Mouse (Mus musculus): Measurements from ENCODE around the gene Disp2.

The Disp2 gene

GRCm38 (mm10) chr2:118779504-118780480, at the start of gene Disp2:
Disp2 (plus strand) TSS chr2:118779719.
- peak; percentile 93 to 94 for DNase-seq

DNA sequence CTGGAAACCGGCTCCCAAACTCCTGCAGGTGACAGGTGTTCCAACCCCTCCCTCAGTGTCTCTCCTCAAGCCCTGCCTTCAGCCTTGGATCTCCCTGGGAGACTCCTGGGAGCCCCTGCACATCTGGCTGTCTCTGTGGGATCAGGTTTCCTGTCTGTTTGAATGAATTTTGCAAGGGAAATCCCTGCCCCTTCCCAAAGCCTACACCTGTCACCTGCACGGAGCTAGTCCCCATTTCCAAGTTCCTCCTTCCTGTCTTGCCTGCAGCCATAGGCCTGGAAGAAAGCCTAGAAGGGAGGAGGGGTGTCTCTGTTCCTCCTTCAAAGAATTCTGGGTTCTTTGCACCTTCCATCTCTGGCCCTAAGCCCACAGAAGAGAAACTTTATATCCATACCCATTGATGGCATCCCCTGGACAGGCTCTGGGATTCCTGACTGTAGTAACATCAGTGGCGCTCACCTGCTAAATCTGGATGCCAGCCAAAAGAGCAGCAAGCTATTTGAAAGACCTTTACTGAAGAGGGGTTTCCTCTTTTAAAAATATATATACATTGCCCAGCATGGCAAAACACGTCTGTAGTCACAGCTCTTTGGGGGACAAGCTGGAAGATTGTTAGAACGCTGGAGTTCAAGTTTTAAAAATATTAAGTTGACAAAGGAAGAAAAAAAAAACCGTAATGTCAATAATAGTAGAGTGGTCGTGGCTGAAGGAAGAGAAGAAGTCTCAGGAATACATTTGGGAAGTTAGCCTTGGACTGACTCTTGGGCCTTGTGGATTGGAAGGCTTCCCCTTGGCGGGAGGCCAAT, 49.5 kb upstream of the Disp2 start:
- DNase-seq = no peak

GRCm38 (mm10) chr2:118730622-118730915, 49.0 kb upstream of the Disp2 start:
- peak in 1 of 2 experiments; percentile 29 for DNase-seq

DNA sequence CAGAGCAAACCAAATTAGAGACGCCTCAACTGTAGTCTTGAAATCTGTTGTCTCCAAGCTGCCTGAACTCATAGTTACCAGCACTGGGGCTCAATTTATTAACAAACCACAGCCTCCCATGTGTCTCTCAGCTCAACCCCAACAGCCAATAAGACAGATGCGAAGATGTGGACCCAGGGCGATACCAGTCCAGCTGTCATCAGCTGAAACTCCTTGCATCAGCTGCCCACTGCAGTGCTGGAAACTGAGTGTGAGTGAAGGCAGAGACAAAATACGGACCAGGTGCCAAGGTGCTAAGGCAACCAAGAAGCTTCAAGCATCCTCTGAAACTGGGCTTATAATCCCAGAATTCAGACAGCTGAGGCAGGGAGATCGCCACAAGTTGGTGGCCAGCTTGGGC, 47.5 kb upstream of the Disp2 start:
- no peak for DNase-seq

DNA sequence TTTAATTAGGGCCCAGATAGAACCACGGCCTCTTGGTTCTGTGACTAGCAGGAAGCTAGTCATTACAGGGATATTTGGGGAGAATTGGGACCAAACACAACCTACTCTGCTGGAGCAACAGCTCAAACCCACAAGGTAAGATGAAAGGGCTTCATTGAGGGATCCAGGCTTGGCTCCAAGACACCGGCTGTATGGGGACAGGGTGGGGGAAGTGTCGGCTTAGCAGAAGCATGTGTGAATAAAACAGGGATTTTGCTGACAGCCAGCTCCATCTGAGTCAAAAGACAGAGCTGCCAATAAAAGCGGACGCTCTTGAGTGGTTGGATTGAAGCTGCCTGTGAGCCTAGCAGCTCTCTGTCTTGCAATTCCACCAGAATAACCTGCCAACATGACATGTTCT, 46.2 kb upstream of the Disp2 start:
- no peak for DNase-seq

DNA sequence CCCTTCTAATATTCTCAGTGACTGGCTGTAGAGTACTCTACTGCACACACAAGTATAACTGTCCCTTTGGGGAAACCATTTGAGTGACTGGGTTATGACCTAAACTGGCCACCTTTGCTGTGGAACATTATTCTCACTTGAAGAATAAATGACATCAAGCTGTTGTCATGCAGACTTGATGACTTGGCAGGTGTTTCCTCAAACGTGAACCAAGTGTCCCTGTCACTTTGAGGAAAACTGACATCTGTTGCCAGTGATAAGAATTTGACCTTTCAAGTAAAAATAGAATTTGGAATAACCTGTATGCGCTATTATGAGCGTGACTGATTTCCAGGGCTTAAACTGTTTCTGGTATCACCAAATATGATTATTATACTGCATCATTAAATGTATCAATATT, 39.2 kb upstream of the Disp2 start:
- DNase-seq = no peak

DNA sequence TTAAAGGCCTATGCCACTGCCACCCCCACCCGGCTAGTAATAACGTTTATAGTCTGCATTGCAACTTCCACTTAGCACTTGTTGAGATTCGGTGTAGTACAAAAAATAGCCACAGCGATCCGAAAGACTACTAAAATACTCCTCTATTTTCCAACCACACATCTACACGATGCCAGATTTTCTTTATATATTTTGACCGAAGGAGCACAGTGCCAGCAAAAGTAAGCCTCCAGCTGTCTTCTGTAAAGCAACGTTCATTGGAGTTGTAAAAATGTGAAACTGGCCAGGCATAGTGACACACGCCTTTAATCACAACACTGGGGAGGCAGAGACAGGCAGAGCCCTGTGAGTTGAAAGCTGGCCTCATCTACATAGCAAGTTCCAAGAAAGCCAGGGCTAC, 38.3 kb upstream of the Disp2 start:
- DNase-seq = no peak

DNA sequence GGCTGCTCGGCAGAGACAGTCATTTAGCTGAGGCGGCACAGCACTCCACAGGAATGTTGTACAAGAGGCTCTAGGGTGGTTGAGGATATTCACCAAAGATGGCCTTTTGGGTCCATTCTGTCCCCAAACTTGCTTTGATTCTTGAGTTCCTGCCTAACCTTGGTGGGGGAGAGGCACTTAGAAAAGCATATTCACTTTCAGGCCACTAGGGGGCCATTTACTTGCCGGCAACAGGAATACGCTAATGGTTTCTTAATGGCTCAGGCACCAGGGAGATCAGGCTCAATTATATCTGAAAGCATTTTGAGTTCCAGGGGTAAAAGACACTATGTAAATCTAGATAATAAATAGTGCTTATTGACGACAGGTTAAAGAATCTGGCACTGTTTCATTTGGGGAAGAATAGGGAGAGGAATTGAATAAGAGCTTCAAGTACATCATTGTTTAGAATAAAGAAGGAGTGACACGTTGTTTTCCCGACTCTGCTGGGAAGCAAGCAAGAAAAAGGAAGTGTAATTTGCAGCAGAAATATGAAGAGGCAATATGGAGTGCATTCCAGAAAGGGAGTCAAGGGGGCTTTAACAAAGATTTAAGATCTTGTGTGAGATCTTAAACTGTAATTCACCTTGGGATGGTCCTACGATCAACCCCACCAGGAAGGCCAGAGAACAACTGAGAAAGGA, 36.1 kb upstream of the Disp2 start:
- peak in 1 of 2 experiments; percentile 50 for DNase-seq

GRCm38 (mm10) chr2:118744621-118745020, 34.9 kb upstream of the Disp2 start:
- no peak for DNase-seq

DNA sequence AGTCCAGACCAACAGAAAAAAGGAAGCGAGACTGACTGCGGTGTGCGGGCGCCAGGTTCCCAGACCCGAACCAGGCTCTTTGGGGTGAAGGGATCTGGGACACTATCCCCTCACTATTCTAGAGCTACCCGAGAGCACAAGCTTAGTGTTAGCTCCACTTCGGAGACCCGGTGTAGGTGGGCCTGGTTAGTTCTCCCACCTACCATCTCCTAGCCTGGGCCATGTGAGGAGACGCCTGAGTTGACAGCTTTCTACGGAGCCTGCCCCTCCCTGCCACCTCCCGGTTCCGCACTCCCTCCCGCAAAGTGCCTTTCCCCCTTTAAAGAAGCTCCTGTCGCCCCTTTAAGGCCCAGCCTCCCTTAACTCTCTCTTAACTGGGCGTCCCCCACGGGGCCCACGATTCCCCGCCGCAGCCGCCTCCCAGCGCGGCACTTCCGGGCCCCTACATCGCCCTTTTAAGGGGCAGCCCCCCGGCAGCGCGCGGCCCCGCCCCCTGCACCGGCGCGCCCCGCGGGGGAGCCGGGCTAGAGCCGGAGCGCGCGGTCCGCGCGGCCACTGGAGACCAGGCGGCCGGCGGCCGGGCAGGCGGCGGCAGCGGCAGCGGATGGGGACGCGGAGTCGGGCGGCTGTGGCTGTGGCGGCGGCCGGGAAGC, 34.2 kb upstream of the Disp2 start, which contains the start of gene Inafm2:
Gene Inafm2, plus strand, starts transcription at position 527 of the 653 bp plus-strand sequence.
- peak; percentile 86 to 92 for DNase-seq

DNA sequence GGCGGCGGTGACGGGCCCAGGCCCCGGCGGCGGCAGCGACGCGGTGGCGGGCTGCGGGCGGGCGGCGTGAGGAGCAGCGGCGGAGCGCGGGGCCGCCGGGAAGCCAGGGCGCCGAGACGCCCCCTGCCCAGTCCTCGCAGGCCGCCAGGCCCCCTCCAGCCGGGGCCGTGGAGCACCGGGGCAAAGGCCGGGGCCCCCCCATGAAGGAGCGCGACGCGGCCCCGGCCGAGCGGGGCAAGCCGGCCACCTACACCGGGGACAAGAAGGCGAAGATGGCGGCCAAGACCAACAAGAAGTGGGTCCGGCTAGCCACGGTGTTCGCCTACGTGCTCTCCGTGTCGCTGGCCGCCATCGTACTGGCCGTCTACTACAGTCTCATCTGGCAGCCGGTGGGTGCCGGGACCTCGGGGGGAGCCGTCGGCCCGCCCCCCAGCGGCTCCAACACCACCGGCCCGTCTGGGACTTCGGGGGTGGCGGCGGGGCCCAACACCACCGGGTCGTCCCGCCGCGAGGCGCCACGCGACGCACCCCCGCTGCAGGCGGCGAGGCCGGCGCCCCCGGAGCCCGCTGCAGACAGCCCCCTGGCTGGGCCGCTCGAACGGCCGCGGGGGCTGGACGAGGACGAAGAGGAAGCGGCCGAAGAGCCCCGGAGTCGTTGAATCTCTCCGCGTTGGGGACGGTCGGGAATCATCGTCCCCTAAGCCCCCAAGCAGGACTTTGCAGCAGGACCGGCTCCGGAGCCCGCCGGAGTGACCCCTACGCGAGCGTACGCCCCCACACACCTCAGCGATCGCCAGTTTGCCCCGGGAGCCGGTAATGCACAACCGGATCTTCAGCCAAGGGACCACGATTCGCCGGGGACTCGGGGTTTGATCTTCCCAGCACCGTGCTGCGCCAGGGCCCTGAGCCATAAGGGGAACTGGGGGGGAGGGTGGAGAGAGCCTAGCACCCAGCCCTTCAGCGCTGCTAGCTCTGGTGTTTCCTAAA, 33.3 kb upstream of the Disp2 start:
- peak; percentile 47 to 54 for DNase-seq

DNA sequence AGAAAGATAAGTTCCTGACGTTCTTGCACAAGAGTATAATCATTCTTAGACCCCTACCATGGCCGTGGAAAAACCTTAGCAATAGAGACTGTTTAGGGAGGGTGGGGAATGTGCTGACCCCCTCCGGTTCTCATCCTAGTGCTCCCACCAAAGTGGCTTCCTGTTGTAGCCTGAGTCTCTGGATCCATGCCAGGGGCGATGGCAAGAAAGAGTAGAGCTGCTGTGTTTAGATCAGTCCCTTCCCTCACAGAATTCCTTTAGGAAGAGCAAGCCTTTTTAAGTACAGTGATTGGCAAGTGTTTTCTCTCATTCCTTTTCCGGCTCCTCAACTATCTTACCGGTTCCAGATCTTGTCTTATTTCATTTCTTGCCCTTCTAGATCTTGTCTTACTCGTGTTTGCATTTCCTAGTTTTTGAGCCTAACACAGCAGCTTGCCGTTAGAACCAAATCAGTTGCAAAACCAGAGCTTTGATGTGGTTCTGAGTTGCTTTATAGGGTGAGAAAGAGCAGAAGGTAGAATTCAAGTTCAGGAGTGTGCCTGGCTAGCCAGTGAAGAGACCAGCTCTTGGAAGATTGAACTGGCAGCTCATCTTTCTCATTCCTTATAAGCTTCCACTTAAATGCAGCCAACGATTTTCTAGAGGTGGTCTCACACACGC, 32.1 kb upstream of the Disp2 start:
- peak; percentile 49 to 50 for DNase-seq

- no peak for DNase-seq
These were observed 30.1 kb upstream of the Disp2 start for GRCm38 (mm10) chr2:118749341-118749884.

- no peak for DNase-seq
These were observed 29.0 kb upstream of the Disp2 start for GRCm38 (mm10) chr2:118750476-118750875.

- no peak for DNase-seq
These were observed 27.4 kb upstream of the Disp2 start for GRCm38 (mm10) chr2:118751896-118752791.

DNA sequence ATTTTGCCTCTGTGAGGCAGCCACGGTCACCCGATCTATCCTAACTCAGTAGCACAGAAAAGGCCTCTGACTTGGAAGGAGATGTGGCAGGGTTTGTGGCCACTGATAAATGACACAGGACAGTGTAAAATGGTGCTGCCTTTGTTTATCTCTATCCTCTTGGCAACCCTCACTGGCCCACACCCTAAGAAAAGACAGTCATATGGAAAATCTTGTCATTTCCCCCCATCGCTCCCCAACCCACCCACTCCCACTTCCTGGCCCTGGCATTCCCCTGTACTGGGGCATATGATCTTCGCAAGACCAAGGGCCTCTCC, 26.8 kb upstream of the Disp2 start:
- no peak for DNase-seq

DNA sequence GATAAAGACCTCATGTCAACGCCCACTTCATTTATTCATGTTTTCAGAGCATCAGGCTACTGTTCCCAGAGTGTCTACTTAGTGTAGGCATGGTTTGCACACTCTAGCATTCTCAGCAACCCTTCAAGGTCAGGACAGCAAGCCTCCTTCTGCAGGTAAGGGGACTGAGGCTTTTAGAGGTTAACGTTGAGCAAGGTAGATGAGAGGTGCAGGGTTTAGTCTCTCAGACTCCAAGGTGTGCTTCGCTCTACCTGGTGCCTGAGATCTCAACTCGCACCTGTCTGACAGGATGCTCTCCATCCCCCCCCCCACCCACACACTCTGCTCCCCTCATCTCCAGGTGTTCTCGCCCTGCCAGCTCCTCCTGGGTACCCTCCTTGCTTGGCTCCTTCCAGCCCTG, 25.4 kb upstream of the Disp2 start:
- DNase-seq = no peak

DNA sequence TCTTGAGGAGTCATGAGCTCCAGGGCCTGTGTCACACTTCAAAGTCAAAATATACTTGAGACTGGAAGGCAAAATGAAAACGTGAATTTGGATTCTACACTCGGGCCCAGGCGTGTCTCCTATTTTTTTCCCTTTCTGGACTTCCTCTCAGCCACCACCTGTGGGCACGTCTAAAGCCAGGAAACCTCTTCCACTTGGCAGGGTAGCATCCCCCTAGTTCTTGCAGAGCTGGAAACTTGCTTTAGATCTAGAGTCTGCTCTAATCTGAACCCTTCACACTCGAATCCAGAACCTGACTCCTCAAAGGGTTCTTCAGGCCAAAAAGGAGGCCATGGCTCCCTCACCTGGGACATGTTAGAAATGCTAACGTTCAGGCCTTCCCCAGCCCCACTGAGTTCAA, 24.1 kb upstream of the Disp2 start:
- no peak for DNase-seq

GRCm38 (mm10) chr2:118756103-118756502, 23.4 kb upstream of the Disp2 start:
- no peak for DNase-seq

GRCm38 (mm10) chr2:118759828-118760227, 19.7 kb upstream of the Disp2 start:
- peak in 1 of 2 experiments; percentile 44 for DNase-seq
